Mouse (Mus musculus): Measurements from ENCODE around the gene Galnt14. TPM values are rescaled to one million over a fixed set of nuclear protein-coding genes. Genes with fewer than 3 reads are reported as not detected.

The Galnt14 gene
- polyA plus RNA-seq, 2 experiments, result 0.03 to 0.08 TPM

GRCm38 (mm10) chr17:73515506-73515905, 194.7 kb downstream of the Galnt14 start:
- H3K9ac ChIP-seq (replicated peaks), result no peak overlapping the region
- ATAC-seq (ENCODE audit: insufficient read depth), result no peak
- no peak overlapping the region for H3K27ac ChIP-seq
- H3K36me3 ChIP-seq (replicated peaks; ENCODE audit: control insufficient read depth, insufficient read depth, low read depth), result no peaks in the 10 kb centered on the region
- H3K27me3 ChIP-seq (ENCODE audit: control insufficient read depth, insufficient read depth, low read length), result no peaks in the 10 kb centered on the region
- WGBS (ENCODE audit: insufficient replicate concordance), result 53% methylated on average over 3 of the region's 3 CpGs
- TF ChIP-seq CTCF (IDR thresholded peaks at IDR 0.05; ENCODE audit: low read depth) (no peak), EP300 (IDR thresholded peaks at IDR 0.05; ENCODE audit: low read depth) (no peak)
- no peaks in the 10 kb centered on the region for H3K9me3 ChIP-seq (ENCODE audit: control insufficient read depth, low read length)
- no peak for DNase-seq (ENCODE audit: low read depth in 3 of 3, low spot score in 3 of 3)
- H3K4me1 ChIP-seq (replicated peaks; ENCODE audit: control insufficient read depth in 2 of 2, insufficient read depth in 2 of 2, low read length in 1 of 2), result no peaks in the 10 kb centered on the region
- H3K4me3 ChIP-seq (ENCODE audit: insufficient read depth in 1 of 2, low read depth in 2 of 2, low read length in 2 of 2), result no peak overlapping the region
- H3K4me2 ChIP-seq (ENCODE audit: low read depth), result no peak overlapping the region

- DNase-seq (ENCODE audit: low read depth in 3 of 3, low spot score in 3 of 3) (no peak), ATAC-seq (ENCODE audit: insufficient read depth) (no peak)
- Histone ChIP-seq H3K9me3 (ENCODE audit: control insufficient read depth, low read length) (no peaks in the 10 kb centered on the region), H3K9ac (replicated peaks) (no peak overlapping the region), H3K4me2 (ENCODE audit: low read depth) (no peak overlapping the region), H3K27me3 (ENCODE audit: control insufficient read depth, insufficient read depth, low read length) (no peaks in the 10 kb centered on the region), H3K27ac (no peak overlapping the region), H3K4me1 (replicated peaks; ENCODE audit: control insufficient read depth in 2 of 2, insufficient read depth in 2 of 2, low read length in 1 of 2) (no peaks in the 10 kb centered on the region), H3K36me3 (replicated peaks; ENCODE audit: control insufficient read depth, insufficient read depth, low read depth) (no peaks in the 10 kb centered on the region), H3K4me3 (ENCODE audit: insufficient read depth in 1 of 2, low read depth in 2 of 2, low read length in 2 of 2) (no peak overlapping the region)
- TF ChIP-seq CTCF (IDR thresholded peaks at IDR 0.05; ENCODE audit: low read depth), result no peak
- no peak for TF ChIP-seq EP300 (IDR thresholded peaks at IDR 0.05; ENCODE audit: low read depth)
- 61% methylated on average over 1 of the region's 1 CpGs for WGBS (ENCODE audit: insufficient replicate concordance)
Observed at GRCm38 (mm10) chr17:73514862-73515261, 195.4 kb downstream of the Galnt14 start.

- no peak overlapping the region for H3K4me3 ChIP-seq (ENCODE audit: insufficient read depth in 1 of 2, low read depth in 2 of 2, low read length in 2 of 2)
- no peak for DNase-seq (ENCODE audit: low read depth in 3 of 3, low spot score in 3 of 3)
- WGBS (ENCODE audit: insufficient replicate concordance), result 50% methylated on average over 4 of the region's 4 CpGs
Observed at GRCm38 (mm10) chr17:73514258-73514657, 196.0 kb downstream of the Galnt14 start.

GRCm38 (mm10) chr17:73512844-73513243, 197.4 kb downstream of the Galnt14 start:
- Histone ChIP-seq H3K27me3 (ENCODE audit: control insufficient read depth, insufficient read depth, low read length) (no peaks in the 10 kb centered on the region), H3K9me3 (ENCODE audit: control insufficient read depth, low read length) (no peaks in the 10 kb centered on the region), H3K4me1 (replicated peaks; ENCODE audit: control insufficient read depth in 2 of 2, insufficient read depth in 2 of 2, low read length in 1 of 2) (no peaks in the 10 kb centered on the region), H3K36me3 (replicated peaks; ENCODE audit: control insufficient read depth, insufficient read depth, low read depth) (no peaks in the 10 kb centered on the region), H3K9ac (replicated peaks) (no peak overlapping the region), H3K4me3 (ENCODE audit: insufficient read depth in 1 of 2, low read depth in 2 of 2, low read length in 2 of 2) (no peak overlapping the region), H3K4me2 (ENCODE audit: low read depth) (no peak overlapping the region), H3K27ac (no peak overlapping the region)
- TF ChIP-seq CTCF (IDR thresholded peaks at IDR 0.05; ENCODE audit: low read depth) (no peak), EP300 (IDR thresholded peaks at IDR 0.05; ENCODE audit: low read depth) (no peak)
- DNase-seq (ENCODE audit: low read depth in 3 of 3, low spot score in 3 of 3) (no peak), ATAC-seq (ENCODE audit: insufficient read depth) (no peak)
- 41% methylated on average over 5 of the region's 5 CpGs for WGBS (ENCODE audit: insufficient replicate concordance)

More at GRCm38 (mm10) chr17:73514258-73514657, 196.0 kb downstream of the Galnt14 start:
- H3K36me3 ChIP-seq (replicated peaks; ENCODE audit: control insufficient read depth, insufficient read depth, low read depth), result no peaks in the 10 kb centered on the region
- H3K9me3 ChIP-seq (ENCODE audit: control insufficient read depth, low read length), result no peaks in the 10 kb centered on the region
- no peak overlapping the region for H3K9ac ChIP-seq (replicated peaks)
- no peak for ATAC-seq (ENCODE audit: insufficient read depth)
- H3K4me1 ChIP-seq (replicated peaks; ENCODE audit: control insufficient read depth in 2 of 2, insufficient read depth in 2 of 2, low read length in 1 of 2), result no peaks in the 10 kb centered on the region
- H3K4me2 ChIP-seq (ENCODE audit: low read depth), result no peak overlapping the region
- H3K27ac ChIP-seq, result no peak overlapping the region
- TF ChIP-seq EP300 (IDR thresholded peaks at IDR 0.05; ENCODE audit: low read depth), result no peak
- no peak for TF ChIP-seq CTCF (IDR thresholded peaks at IDR 0.05; ENCODE audit: low read depth)
- H3K27me3 ChIP-seq (ENCODE audit: control insufficient read depth, insufficient read depth, low read length), result no peaks in the 10 kb centered on the region

GRCm38 (mm10) chr17:73507804-73508535, 202.3 kb downstream of the Galnt14 start:
- Histone ChIP-seq H3K9me3 (ENCODE audit: control insufficient read depth, low read length) (no peaks in the 10 kb centered on the region), H3K4me1 (replicated peaks; ENCODE audit: control insufficient read depth in 2 of 2, insufficient read depth in 2 of 2, low read length in 1 of 2) (no peaks in the 10 kb centered on the region), H3K27ac (no peak overlapping the region), H3K4me2 (ENCODE audit: low read depth) (no peak overlapping the region), H3K27me3 (ENCODE audit: control insufficient read depth, insufficient read depth, low read length) (no peaks in the 10 kb centered on the region), H3K9ac (replicated peaks) (no peak overlapping the region), H3K4me3 (ENCODE audit: insufficient read depth in 1 of 2, low read depth in 2 of 2, low read length in 2 of 2) (no peak overlapping the region), H3K36me3 (replicated peaks; ENCODE audit: control insufficient read depth, insufficient read depth, low read depth) (no peaks in the 10 kb centered on the region)
- DNase-seq (ENCODE audit: low read depth in 3 of 3, low spot score in 3 of 3) (no peak), ATAC-seq (ENCODE audit: insufficient read depth) (no peak)
- TF ChIP-seq CTCF (IDR thresholded peaks at IDR 0.05; ENCODE audit: low read depth) (no peak), EP300 (IDR thresholded peaks at IDR 0.05; ENCODE audit: low read depth) (no peak)
- 72% methylated on average over 13 of the region's 13 CpGs for WGBS (ENCODE audit: insufficient replicate concordance)

Measured in liver, embryonic 14.5 days (tissue).